Mouse (Mus musculus): ENCODE results near the gene Ccdc8.

The Ccdc8 gene

GRCm38 (mm10) chr7:17009326-17010009, 17.0 kb downstream of the Ccdc8 start:
- DNase-seq (ENCODE audit: low spot score in 2 of 2): no peak

- no peak for DNase-seq (ENCODE audit: low spot score in 2 of 2)
Measured at GRCm38 (mm10) chr7:17010010-17010347, 17.5 kb downstream of the Ccdc8 start.

GRCm38 (mm10) chr7:17011909-17012590, 19.5 kb downstream of the Ccdc8 start:
- no peak for DNase-seq (ENCODE audit: low spot score in 2 of 2)

GRCm38 (mm10) chr7:17015381-17015780, 22.9 kb downstream of the Ccdc8 start:
- no peak for DNase-seq (ENCODE audit: low spot score in 2 of 2)

- DNase-seq (ENCODE audit: low spot score in 2 of 2): peak; percentile 95 to 97
Measured at GRCm38 (mm10) chr7:17017036-17017435, 24.5 kb downstream of the Ccdc8 start.

- no peak for DNase-seq (ENCODE audit: low spot score in 2 of 2)
Measured at GRCm38 (mm10) chr7:17017921-17018320, 25.4 kb downstream of the Ccdc8 start.

- no peak for DNase-seq (ENCODE audit: low spot score in 2 of 2)
Measured at GRCm38 (mm10) chr7:17019426-17020166, 27.1 kb downstream of the Ccdc8 start.

GRCm38 (mm10) chr7:17022176-17022575, 29.7 kb downstream of the Ccdc8 start:
- DNase-seq (ENCODE audit: low spot score in 2 of 2): no peak

GRCm38 (mm10) chr7:17023701-17024100, 31.2 kb downstream of the Ccdc8 start:
- DNase-seq (ENCODE audit: low spot score in 2 of 2): no peak

GRCm38 (mm10) chr7:17024141-17024540, 31.6 kb downstream of the Ccdc8 start:
- DNase-seq (ENCODE audit: low spot score in 2 of 2): no peak

- no peak for DNase-seq (ENCODE audit: low spot score in 2 of 2)
Measured at GRCm38 (mm10) chr7:17024814-17025504, 32.5 kb downstream of the Ccdc8 start.

- DNase-seq (ENCODE audit: low spot score in 2 of 2): no peak
Measured at GRCm38 (mm10) chr7:17025505-17025894, 33.0 kb downstream of the Ccdc8 start.

GRCm38 (mm10) chr7:17025896-17026622, 33.6 kb downstream of the Ccdc8 start:
- no peak for DNase-seq (ENCODE audit: low spot score in 2 of 2)

GRCm38 (mm10) chr7:17026710-17027587, 34.4 kb downstream of the Ccdc8 start:
- DNase-seq (ENCODE audit: low spot score in 2 of 2): peak in 1 of 2 experiments; percentile 70

GRCm38 (mm10) chr7:17027588-17028343, 35.3 kb downstream of the Ccdc8 start, which contains the start of gene Ppp5c:
Ppp5c (minus strand) TSS chr7:17027924.
- peak; percentile 83 for DNase-seq (ENCODE audit: low spot score in 2 of 2)

GRCm38 (mm10) chr7:17028923-17029322, 36.4 kb downstream of the Ccdc8 start:
- DNase-seq (ENCODE audit: low spot score in 2 of 2): no peak

GRCm38 (mm10) chr7:17030239-17030638, 37.7 kb downstream of the Ccdc8 start:
- DNase-seq (ENCODE audit: low spot score in 2 of 2): no peak

GRCm38 (mm10) chr7:17038018-17038695, 45.6 kb downstream of the Ccdc8 start:
- no peak for DNase-seq (ENCODE audit: low spot score in 2 of 2)

- DNase-seq (ENCODE audit: low spot score in 2 of 2): no peak
Measured at GRCm38 (mm10) chr7:17039373-17039772, 46.9 kb downstream of the Ccdc8 start.
